ENCODE assay signal across 20 mouse cellular contexts in genomic region chr17:50734781-50735180, GRCm38 (mm10).
DNase-seq lines count a peak whose midpoint lies in the region; ATAC-seq and TF ChIP-seq lines count a peak whose summit lies in the region.
"Had no signal": no experiment of that assay in that cellular context is flagged by ENCODE, and none has a peak within 500 bp of the region (broad histone marks: within the 10 kb centered on the region; RNA-seq: fewer than 3 reads in every experiment).

No protein-coding gene starts in this region.

- H3K36me3 ChIP-seq in embryonic facial prominence, embryonic 11.5 days (replicated peaks; ENCODE audit: control insufficient read depth, insufficient read depth, low read depth, low read length): no peaks in the 10 kb centered on the region
- peaks cover 4% of the 10 kb centered on the region; the same call in 1 of the 2 replicates for H3K36me3 ChIP-seq in embryonic facial prominence, embryonic 10.5 days (replicated peaks)
- no peaks in the 10 kb centered on the region for H3K36me3 ChIP-seq in heart, embryonic 15.5 days
- H3K36me3 ChIP-seq in lung, embryonic 14.5 days (ENCODE audit: insufficient read depth): no peaks in the 10 kb centered on the region
- no peaks in the 10 kb centered on the region; the same call in 1 of the 2 replicates for H3K36me3 ChIP-seq in stomach, postnatal 0 days (ENCODE audit: control insufficient read depth, insufficient read depth, low read length)
- H3K36me3 ChIP-seq: neural tube, embryonic 13.5 days; stomach, embryonic 15.5 days had no signal

- no peak overlapping the region for H3K4me2 ChIP-seq in embryonic facial prominence, embryonic 11.5 days (ENCODE audit: low read depth, low read length)
- H3K4me2 ChIP-seq in heart, embryonic 15.5 days: no peak overlapping the region
- H3K4me2 ChIP-seq in lung, embryonic 14.5 days: no peak overlapping the region
- no peak overlapping the region for H3K4me2 ChIP-seq in stomach, postnatal 0 days (replicated peaks; ENCODE audit: low read depth)
- H3K4me2 ChIP-seq: neural tube, embryonic 13.5 days; stomach, embryonic 15.5 days had no signal

- ATAC-seq in embryonic facial prominence, embryonic 11.5 days (replicated peaks; ENCODE audit: insufficient number of reproducible peaks, low FRiP score, low TSS enrichment, low read depth): 0 out of 2 replicates have a peak, but pooled peaks have one; percentile 36
- ATAC-seq in heart, embryonic 15.5 days (replicated peaks; ENCODE audit: insufficient number of reproducible peaks, insufficient read depth, low FRiP score, low read depth): no peak
- peak; percentile 22; the same call in 1 of the 2 replicates for ATAC-seq in lung, embryonic 14.5 days (ENCODE audit: insufficient read depth)
- no peak for ATAC-seq in stomach, postnatal 0 days (ENCODE audit: low FRiP score, low TSS enrichment)
- ATAC-seq: CD4-positive, CD25-positive, alpha-beta regulatory T cell, adult 4 months; forebrain, embryonic 14.5 days had no signal

- H3K4me1 ChIP-seq in embryonic facial prominence, embryonic 11.5 days (ENCODE audit: control insufficient read depth, insufficient read depth, low read length): no peaks in the 10 kb centered on the region
- peaks cover 10% of the 10 kb centered on the region for H3K4me1 ChIP-seq in embryonic facial prominence, embryonic 10.5 days
- H3K4me1 ChIP-seq in heart, embryonic 15.5 days (replicated peaks): peaks cover 47% of the 10 kb centered on the region
- H3K4me1 ChIP-seq in lung, embryonic 14.5 days (ENCODE audit: insufficient read depth): peaks cover 11% of the 10 kb centered on the region; the same call in 1 of the 2 replicates
- peaks cover 53% of the 10 kb centered on the region for H3K4me1 ChIP-seq in bone marrow macrophage, adult 2 months (ENCODE audit: control insufficient read depth, insufficient read depth, low read length)
- peaks cover 4% of the 10 kb centered on the region; the same call in 1 of the 2 replicates for H3K4me1 ChIP-seq in stomach, postnatal 0 days (replicated peaks; ENCODE audit: control insufficient read depth, insufficient read depth)

- no peak for TF ChIP-seq POLR2A in bone marrow macrophage, adult 2 months (IDR thresholded peaks at IDR 0.05; ENCODE audit: borderline replicate concordance, low read depth, low read length)

- no peak overlapping the region for H3K9ac ChIP-seq in embryonic facial prominence, embryonic 11.5 days (replicated peaks; ENCODE audit: low read length)
- H3K9ac ChIP-seq in heart, embryonic 15.5 days: no peak overlapping the region
- H3K9ac ChIP-seq in lung, embryonic 14.5 days: no peak overlapping the region
- H3K9ac ChIP-seq in stomach, postnatal 0 days (ENCODE audit: low read length): no peak overlapping the region
- H3K9ac ChIP-seq: liver, postnatal 0 days; neural tube, embryonic 13.5 days; stomach, embryonic 15.5 days had no signal

- H3K9me3 ChIP-seq in embryonic facial prominence, embryonic 11.5 days (replicated peaks; ENCODE audit: control insufficient read depth, low read length): no peaks in the 10 kb centered on the region
- H3K9me3 ChIP-seq in embryonic facial prominence, embryonic 10.5 days: no peaks in the 10 kb centered on the region
- no peaks in the 10 kb centered on the region for H3K9me3 ChIP-seq in heart, embryonic 15.5 days (replicated peaks)
- no peaks in the 10 kb centered on the region for H3K9me3 ChIP-seq in lung, embryonic 14.5 days (ENCODE audit: low read depth, low read length)
- no peaks in the 10 kb centered on the region for H3K9me3 ChIP-seq in stomach, postnatal 0 days (ENCODE audit: control insufficient read depth, low read length)
- H3K9me3 ChIP-seq: G1E; neural tube, embryonic 13.5 days; stomach, embryonic 15.5 days had no signal

- no peak overlapping the region for H3K27ac ChIP-seq in embryonic facial prominence, embryonic 11.5 days (replicated peaks; ENCODE audit: low read depth, low read length)
- H3K27ac ChIP-seq in embryonic facial prominence, embryonic 10.5 days (replicated peaks): no peak overlapping the region
- peak overlapping the region; percentile 72 for H3K27ac ChIP-seq in heart, embryonic 15.5 days
- H3K27ac ChIP-seq in lung, embryonic 14.5 days (ENCODE audit: low read depth): peak overlapping the region; percentile 66; the same call in 1 of the 2 replicates
- H3K27ac ChIP-seq in bone marrow macrophage, adult 2 months (ENCODE audit: insufficient read depth, low read depth, low read length): peak overlapping the region; percentile 88
- H3K27ac ChIP-seq in stomach, postnatal 0 days (replicated peaks): no peak overlapping the region
- H3K27ac ChIP-seq: neural tube, embryonic 13.5 days; stomach, embryonic 15.5 days had no signal

- no peak for DNase-seq in embryonic facial prominence, embryonic 11.5 days (ENCODE audit: low spot score)
- DNase-seq in embryonic facial prominence, embryonic 10.5 days (ENCODE audit: low spot score): no peak
- no peak for DNase-seq in heart, adult 8-10 months (ENCODE audit: low spot score)
- no peak for DNase-seq in lung, embryonic 14.5 days
- no peak for DNase-seq in lung, postnatal 36 days
- no peak for DNase-seq in stomach, postnatal 0 days (ENCODE audit: low spot score)
- DNase-seq: cerebellum, adult 18-20 months; cerebellum, postnatal 36 days; kidney, adult 9 months; kidney, postnatal 4 days; liver, postnatal 0 days; thymus, postnatal 14 days had no signal

- WGBS in embryonic facial prominence, embryonic 11.5 days: 90% methylated on average over 6 of the region's 6 CpGs
- WGBS in embryonic facial prominence, embryonic 10.5 days: 89% methylated on average over 6 of the region's 6 CpGs
- WGBS in heart, embryonic 15.5 days: 83% methylated on average over 6 of the region's 6 CpGs
- WGBS in lung, embryonic 14.5 days: 91% methylated on average over 6 of the region's 6 CpGs
- WGBS in stomach, postnatal 0 days: 85% methylated on average over 6 of the region's 6 CpGs

- no peak for TF ChIP-seq EP300 in stomach, postnatal 0 days (optimal IDR thresholded peaks at IDR 0.05)

- no peak for TF ChIP-seq CTCF in lung, embryonic 14.5 days (IDR thresholded peaks at IDR 0.05; ENCODE audit: low read depth)
- TF ChIP-seq CTCF in bone marrow macrophage, adult 2 months (IDR thresholded peaks at IDR 0.05; ENCODE audit: low read depth, low read length): no peak
- TF ChIP-seq CTCF in stomach, postnatal 0 days (IDR thresholded peaks at IDR 0.05; ENCODE audit: low read depth): no peak

- H3K27me3 ChIP-seq in embryonic facial prominence, embryonic 11.5 days (ENCODE audit: control insufficient read depth, insufficient read depth, low read length): no peaks in the 10 kb centered on the region
- no peaks in the 10 kb centered on the region for H3K27me3 ChIP-seq in embryonic facial prominence, embryonic 10.5 days (replicated peaks; ENCODE audit: low read depth, poor library complexity, severe bottlenecking)
- H3K27me3 ChIP-seq in heart, embryonic 15.5 days: no peaks in the 10 kb centered on the region
- no peaks in the 10 kb centered on the region for H3K27me3 ChIP-seq in lung, embryonic 14.5 days (ENCODE audit: insufficient read depth, low read length)
- H3K27me3 ChIP-seq in stomach, postnatal 0 days (ENCODE audit: control insufficient read depth, insufficient read depth, low read length): no peaks in the 10 kb centered on the region
- H3K27me3 ChIP-seq: neural tube, embryonic 13.5 days; stomach, embryonic 15.5 days had no signal

- no peak overlapping the region for H3K4me3 ChIP-seq in embryonic facial prominence, embryonic 11.5 days (ENCODE audit: low read depth, low read length)
- H3K4me3 ChIP-seq in embryonic facial prominence, embryonic 10.5 days: no peak overlapping the region
- H3K4me3 ChIP-seq in heart, embryonic 15.5 days: no peak overlapping the region
- no peak overlapping the region for H3K4me3 ChIP-seq in lung, embryonic 14.5 days (ENCODE audit: low read depth, low read length)
- H3K4me3 ChIP-seq in bone marrow macrophage, adult 2 months (ENCODE audit: insufficient read depth, low read length): no peak overlapping the region
- no peak overlapping the region for H3K4me3 ChIP-seq in stomach, postnatal 0 days (ENCODE audit: low read depth, low read length)
- H3K4me3 ChIP-seq: erythroblast, embryonic 14.5 days; neural tube, embryonic 13.5 days; stomach, embryonic 15.5 days had no signal

Comparison
In these comparisons a context has a peak if more than half of its experiments do, and no peak if none do; other contexts are left out.
1. ATAC-seq: peak in embryonic facial prominence, embryonic 11.5 days (single experiment) and lung, embryonic 14.5 days (single experiment); none in heart, embryonic 15.5 days (single experiment) and stomach, postnatal 0 days (single experiment).
2. H3K27ac ChIP-seq: peak in heart, embryonic 15.5 days (single experiment), lung, embryonic 14.5 days (single experiment) and bone marrow macrophage, adult 2 months (single experiment); none in embryonic facial prominence, embryonic 11.5 days (single experiment), embryonic facial prominence, embryonic 10.5 days (single experiment) and stomach, postnatal 0 days (single experiment).